Mouse (Mus musculus): ENCODE data around the gene Cacng1. TPM values are rescaled to one million over a fixed set of nuclear protein-coding genes. Genes with fewer than 3 reads are reported as not detected.
A peak's percentile ranks its signal among the peaks of the same experiment; 100 is the strongest.

Cacng1 gene
- polyA plus RNA-seq, 1 experiment from 2014 or later, result 0.48 TPM

- Histone ChIP-seq H3K27ac (ENCODE audit: low read length) (no peak overlapping the region; the same call in 1 of the 2 replicates), H3K9me3 (replicated peaks; ENCODE audit: control insufficient read depth, low read length, poor library complexity, severe bottlenecking) (no peaks in the 10 kb centered on the region), H3K4me2 (ENCODE audit: low read length) (no peak overlapping the region), H3K27me3 (ENCODE audit: control insufficient read depth, insufficient read depth, low read depth, low read length) (no peaks in the 10 kb centered on the region), H3K9ac (ENCODE audit: low read depth, low read length) (no peak overlapping the region), H3K4me3 (ENCODE audit: low read depth, low read length) (no peak overlapping the region), H3K4me1 (ENCODE audit: control insufficient read depth, insufficient read depth, low read length) (peaks cover 4% of the 10 kb centered on the region; the same call in 1 of the 2 replicates), H3K36me3 (ENCODE audit: control insufficient read depth, insufficient read depth, low read length) (peaks cover 33% of the 10 kb centered on the region; the same call in 1 of the 2 replicates)
- ATAC-seq, result no peak
- WGBS, result 82% methylated on average over 20 of the region's 20 CpGs
Observed at GRCm38 (mm10) chr11:107738418-107739099, 22.2 kb upstream of the Cacng1 start.

DNA sequence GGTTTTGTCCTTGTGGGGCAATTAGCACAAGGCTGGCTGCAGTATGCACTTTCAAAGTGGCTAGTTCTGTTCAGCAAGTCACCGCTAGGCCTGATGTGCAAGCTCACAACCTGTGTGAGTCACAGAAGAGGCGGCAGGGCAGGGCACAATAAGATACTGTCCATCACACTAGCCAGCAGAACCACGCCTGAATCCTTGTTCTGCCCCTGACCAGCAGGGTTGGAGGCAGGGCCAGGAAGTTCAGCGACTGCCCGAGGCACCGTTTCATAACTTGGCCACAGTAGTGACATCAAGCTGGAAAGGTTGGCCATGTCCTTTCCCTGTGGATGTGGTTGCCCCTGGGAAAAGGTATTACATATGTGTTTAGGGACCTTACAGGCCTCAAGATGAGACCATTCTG lies 21.6 kb upstream of the Cacng1 start:
- Histone ChIP-seq H3K4me2 (ENCODE audit: low read length) (no peak overlapping the region), H3K27ac (ENCODE audit: low read length) (no peak overlapping the region), H3K9me3 (replicated peaks; ENCODE audit: control insufficient read depth, low read length, poor library complexity, severe bottlenecking) (no peaks in the 10 kb centered on the region), H3K27me3 (ENCODE audit: control insufficient read depth, insufficient read depth, low read depth, low read length) (no peaks in the 10 kb centered on the region), H3K4me3 (ENCODE audit: low read depth, low read length) (no peak overlapping the region), H3K4me1 (ENCODE audit: control insufficient read depth, insufficient read depth, low read length) (peaks cover 4% of the 10 kb centered on the region; the same call in 1 of the 2 replicates), H3K9ac (ENCODE audit: low read depth, low read length) (no peak overlapping the region), H3K36me3 (ENCODE audit: control insufficient read depth, insufficient read depth, low read length) (peaks cover 36% of the 10 kb centered on the region)
- ATAC-seq, result no peak
- WGBS, result 84% methylated on average over 6 of the region's 6 CpGs

DNA sequence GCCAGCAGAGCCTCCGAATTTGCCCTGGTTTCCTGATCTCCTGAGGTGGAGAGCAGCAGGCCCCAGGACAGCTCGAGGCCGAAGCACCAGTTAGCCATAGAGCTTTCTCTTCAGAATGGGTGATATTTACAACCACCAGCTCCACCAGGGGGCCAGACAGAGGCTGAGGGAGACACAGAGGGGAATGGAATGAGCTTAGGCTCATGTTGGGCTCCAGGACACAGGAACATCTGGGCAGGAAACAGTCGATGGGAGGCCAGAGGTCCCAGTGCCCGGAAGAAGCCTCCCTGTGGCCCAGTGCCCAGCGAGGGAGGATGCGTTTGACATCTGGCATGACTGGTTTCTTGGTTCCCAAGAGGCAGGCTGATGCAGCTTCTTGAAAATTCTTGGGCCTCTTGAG lies 17.8 kb upstream of the Cacng1 start:
- H3K9me3 ChIP-seq (replicated peaks; ENCODE audit: control insufficient read depth, low read length, poor library complexity, severe bottlenecking), result no peaks in the 10 kb centered on the region
- H3K4me1 ChIP-seq (ENCODE audit: control insufficient read depth, insufficient read depth, low read length), result no peaks in the 10 kb centered on the region
- H3K27me3 ChIP-seq (ENCODE audit: control insufficient read depth, insufficient read depth, low read depth, low read length), result no peaks in the 10 kb centered on the region
- H3K36me3 ChIP-seq (ENCODE audit: control insufficient read depth, insufficient read depth, low read length), result peaks cover 35% of the 10 kb centered on the region
- H3K9ac ChIP-seq (ENCODE audit: low read depth, low read length), result no peak overlapping the region
- no peak overlapping the region for H3K4me3 ChIP-seq (ENCODE audit: low read depth, low read length)
- H3K4me2 ChIP-seq (ENCODE audit: low read length), result no peak overlapping the region
- ATAC-seq, result no peak
- H3K27ac ChIP-seq (ENCODE audit: low read length), result no peak overlapping the region
- WGBS, result 88% methylated on average over 7 of the region's 7 CpGs

DNA sequence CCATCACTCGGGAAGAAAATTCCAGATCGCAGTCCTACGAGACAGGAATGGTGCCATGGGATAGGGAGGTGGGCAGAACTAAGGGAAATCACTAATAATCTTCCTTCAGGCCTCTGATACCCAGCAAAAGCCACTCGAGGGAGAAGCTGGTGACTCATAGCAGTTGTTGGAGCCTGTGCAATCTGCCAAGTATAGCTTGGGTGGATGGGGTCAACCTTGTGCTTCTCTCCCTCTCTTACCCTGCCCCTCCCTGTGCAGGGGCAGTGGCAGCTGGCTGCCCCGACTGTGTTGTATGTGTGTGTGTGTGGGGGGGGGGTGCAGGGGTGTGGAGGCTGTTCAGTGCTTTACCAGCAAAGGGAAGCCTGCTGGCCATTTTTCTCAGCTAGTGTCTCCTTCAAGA lies 15.2 kb upstream of the Cacng1 start:
- Histone ChIP-seq H3K9ac (ENCODE audit: low read depth, low read length) (no peak overlapping the region), H3K4me2 (ENCODE audit: low read length) (no peak overlapping the region), H3K36me3 (ENCODE audit: control insufficient read depth, insufficient read depth, low read length) (peaks cover 19% of the 10 kb centered on the region), H3K27ac (ENCODE audit: low read length) (no peak overlapping the region), H3K4me1 (ENCODE audit: control insufficient read depth, insufficient read depth, low read length) (no peaks in the 10 kb centered on the region), H3K9me3 (replicated peaks; ENCODE audit: control insufficient read depth, low read length, poor library complexity, severe bottlenecking) (no peaks in the 10 kb centered on the region), H3K27me3 (ENCODE audit: control insufficient read depth, insufficient read depth, low read depth, low read length) (no peaks in the 10 kb centered on the region), H3K4me3 (ENCODE audit: low read depth, low read length) (no peak overlapping the region)
- whole genome bisulfite sequencing, result 83% methylated on average over 5 of the region's 5 CpGs
- ATAC-seq, result no peak

DNA sequence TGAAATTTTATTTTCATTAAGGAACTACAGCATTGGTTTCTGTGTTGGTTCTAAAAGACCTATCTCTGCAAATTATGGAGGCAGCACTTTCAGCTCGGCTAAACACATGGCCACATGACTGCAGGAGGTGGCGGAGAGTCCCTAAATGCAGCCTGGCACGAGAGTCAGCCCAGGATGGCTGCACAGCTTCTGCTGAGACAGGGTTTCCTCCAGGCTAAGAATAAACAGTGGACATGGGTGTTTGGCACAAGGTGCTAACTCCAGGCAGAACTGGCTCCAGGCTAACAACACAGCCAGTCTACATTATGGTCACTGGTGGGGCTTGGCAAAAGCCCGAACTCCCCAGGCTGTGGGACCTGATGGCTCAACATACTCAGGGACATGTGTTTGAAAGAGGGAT lies 14.6 kb upstream of the Cacng1 start:
- no peak overlapping the region for H3K4me3 ChIP-seq (ENCODE audit: low read depth, low read length)
- H3K36me3 ChIP-seq (ENCODE audit: control insufficient read depth, insufficient read depth, low read length), result peaks cover 17% of the 10 kb centered on the region
- no peaks in the 10 kb centered on the region for H3K27me3 ChIP-seq (ENCODE audit: control insufficient read depth, insufficient read depth, low read depth, low read length)
- no peak overlapping the region for H3K27ac ChIP-seq (ENCODE audit: low read length)
- no peak for ATAC-seq
- no peak overlapping the region for H3K4me2 ChIP-seq (ENCODE audit: low read length)
- H3K9ac ChIP-seq (ENCODE audit: low read depth, low read length), result no peak overlapping the region
- no peaks in the 10 kb centered on the region for H3K4me1 ChIP-seq (ENCODE audit: control insufficient read depth, insufficient read depth, low read length)
- 87% methylated on average over 4 of the region's 4 CpGs for WGBS
- no peaks in the 10 kb centered on the region for H3K9me3 ChIP-seq (replicated peaks; ENCODE audit: control insufficient read depth, low read length, poor library complexity, severe bottlenecking)

DNA sequence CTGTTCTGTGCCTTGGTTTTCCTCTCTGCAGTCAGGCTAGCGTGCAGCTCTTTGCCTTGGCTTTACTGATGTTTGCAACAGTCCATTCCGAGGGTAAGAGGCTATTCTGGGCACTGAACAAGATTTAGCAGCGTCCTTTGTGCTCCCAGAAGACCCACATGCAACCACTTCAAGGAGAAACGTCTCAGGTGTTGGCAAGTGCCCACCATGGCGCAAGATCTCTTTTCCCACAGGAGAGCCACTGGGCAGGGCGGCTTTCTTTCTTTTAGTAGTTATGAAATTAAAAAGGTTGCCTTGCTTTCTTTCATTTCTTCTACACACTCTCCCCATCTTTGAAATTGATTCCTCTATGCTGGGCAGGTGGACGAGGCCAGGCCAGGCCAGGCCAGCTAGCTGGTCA lies 12.8 kb upstream of the Cacng1 start:
- no peak for ATAC-seq
- no peaks in the 10 kb centered on the region for H3K9me3 ChIP-seq (replicated peaks; ENCODE audit: control insufficient read depth, low read length, poor library complexity, severe bottlenecking)
- WGBS, result 85% methylated on average over 7 of the region's 7 CpGs
- H3K4me1 ChIP-seq (ENCODE audit: control insufficient read depth, insufficient read depth, low read length), result no peaks in the 10 kb centered on the region
- no peak overlapping the region for H3K27ac ChIP-seq (ENCODE audit: low read length)
- H3K9ac ChIP-seq (ENCODE audit: low read depth, low read length), result no peak overlapping the region
- H3K4me3 ChIP-seq (ENCODE audit: low read depth, low read length), result no peak overlapping the region
- H3K27me3 ChIP-seq (ENCODE audit: control insufficient read depth, insufficient read depth, low read depth, low read length), result no peaks in the 10 kb centered on the region
- H3K36me3 ChIP-seq (ENCODE audit: control insufficient read depth, insufficient read depth, low read length), result peaks cover 6% of the 10 kb centered on the region
- no peak overlapping the region for H3K4me2 ChIP-seq (ENCODE audit: low read length)

GRCm38 (mm10) chr11:107728073-107728863 lies 11.9 kb upstream of the Cacng1 start:
- ATAC-seq, result 0 out of 2 replicates have a peak, but pooled peaks have one; percentile 19
- no peak overlapping the region for H3K4me2 ChIP-seq (ENCODE audit: low read length)
- no peaks in the 10 kb centered on the region for H3K27me3 ChIP-seq (ENCODE audit: control insufficient read depth, insufficient read depth, low read depth, low read length)
- no peak overlapping the region for H3K4me3 ChIP-seq (ENCODE audit: low read depth, low read length)
- H3K9me3 ChIP-seq (replicated peaks; ENCODE audit: control insufficient read depth, low read length, poor library complexity, severe bottlenecking), result no peaks in the 10 kb centered on the region
- H3K4me1 ChIP-seq (ENCODE audit: control insufficient read depth, insufficient read depth, low read length), result no peaks in the 10 kb centered on the region
- no peak overlapping the region for H3K9ac ChIP-seq (ENCODE audit: low read depth, low read length)
- H3K27ac ChIP-seq (ENCODE audit: low read length), result no peak overlapping the region
- H3K36me3 ChIP-seq (ENCODE audit: control insufficient read depth, insufficient read depth, low read length), result peaks cover 6% of the 10 kb centered on the region
- WGBS, result 74% methylated on average over 13 of the region's 13 CpGs

GRCm38 (mm10) chr11:107724603-107725002 lies 8.3 kb upstream of the Cacng1 start:
- H3K9ac ChIP-seq (ENCODE audit: low read depth, low read length), result no peak overlapping the region
- H3K36me3 ChIP-seq (ENCODE audit: control insufficient read depth, insufficient read depth, low read length), result no peaks in the 10 kb centered on the region
- no peak for ATAC-seq
- no peak overlapping the region for H3K4me3 ChIP-seq (ENCODE audit: low read depth, low read length)
- H3K4me2 ChIP-seq (ENCODE audit: low read length), result no peak overlapping the region
- no peaks in the 10 kb centered on the region for H3K9me3 ChIP-seq (replicated peaks; ENCODE audit: control insufficient read depth, low read length, poor library complexity, severe bottlenecking)
- H3K27me3 ChIP-seq (ENCODE audit: control insufficient read depth, insufficient read depth, low read depth, low read length), result no peaks in the 10 kb centered on the region
- no peaks in the 10 kb centered on the region for H3K4me1 ChIP-seq (ENCODE audit: control insufficient read depth, insufficient read depth, low read length)
- no peak overlapping the region for H3K27ac ChIP-seq (ENCODE audit: low read length)
- WGBS, result 91% methylated on average over 8 of the region's 8 CpGs

- 82% methylated on average over 7 of the region's 7 CpGs for WGBS
- ATAC-seq, result no peak
- H3K4me2 ChIP-seq (ENCODE audit: low read length), result no peak overlapping the region
- H3K9ac ChIP-seq (ENCODE audit: low read depth, low read length), result no peak overlapping the region
- H3K36me3 ChIP-seq (ENCODE audit: control insufficient read depth, insufficient read depth, low read length), result no peaks in the 10 kb centered on the region
- H3K4me1 ChIP-seq (ENCODE audit: control insufficient read depth, insufficient read depth, low read length), result no peaks in the 10 kb centered on the region
- no peak overlapping the region for H3K27ac ChIP-seq (ENCODE audit: low read length)
- H3K9me3 ChIP-seq (replicated peaks; ENCODE audit: control insufficient read depth, low read length, poor library complexity, severe bottlenecking), result no peaks in the 10 kb centered on the region
- no peak overlapping the region for H3K4me3 ChIP-seq (ENCODE audit: low read depth, low read length)
- H3K27me3 ChIP-seq (ENCODE audit: control insufficient read depth, insufficient read depth, low read depth, low read length), result no peaks in the 10 kb centered on the region
Observed at GRCm38 (mm10) chr11:107721057-107721456, 4.7 kb upstream of the Cacng1 start.
